Mouse (Mus musculus) embryonic fibroblast, embryonic 13.5 days (primary cell): ENCODE data around the gene Dck. TPM values are rescaled to one million over a fixed set of nuclear protein-coding genes. Genes with fewer than 3 reads are reported as not detected.

Source experiments
- H3K27ac ChIP-seq: 2 replicates; pipeline ENCODE4 v1.5.1; 2012; ENCODE audit warnings: low read length, control low read depth, inconsistent platforms; ENCODE audit not compliant: insufficient read depth
- H3K4me1 ChIP-seq: 2 replicates; pipeline ENCODE4 v1.6.1; 2011; ENCODE audit warnings: low read length; ENCODE audit not compliant: control insufficient read depth, insufficient read depth
- H3K4me3 ChIP-seq: 2 replicates; pipeline ENCODE4 v1.5.1; 2011; ENCODE audit warnings: mild to moderate bottlenecking, control low read depth, low read length; ENCODE audit not compliant: insufficient read depth
- CTCF ChIP-seq: IDR thresholded peaks from 2 replicates; pipeline ENCODE4 v1.5.1; 2011; ENCODE audit warnings: mild to moderate bottlenecking, control low read depth, low read length, moderate library complexity, borderline replicate concordance; ENCODE audit not compliant: insufficient read depth
- POLR2A ChIP-seq: IDR thresholded peaks from 2 replicates; pipeline ENCODE4 v1.6.1; 2011; ENCODE audit warnings: low read depth, mild to moderate bottlenecking, control low read depth, low read length, moderate library complexity
- polyA plus RNA-seq: library from polyadenylated mRNA; stranded (reverse); fragments of >200 nt; gene quantifications from 2 replicates; pipeline ENCODE4 v1.2.4, GENCODE M21; 2011; ENCODE audit warnings: low read depth; ENCODE audit not compliant: missing spikeins, insufficient read length

Dck gene
- polyA plus RNA-seq, 1 experiment = 21.6 TPM

GRCm38 (mm10) chr5:88814552-88814951, 49.8 kb downstream of the Dck start:
- Histone ChIP-seq H3K4me1 (no peaks in the 10 kb centered on the region), H3K4me3 (no peak overlapping the region), H3K27ac (no peak overlapping the region)
- TF ChIP-seq POLR2A (no peak), CTCF (no peak)

GRCm38 (mm10) chr5:88821542-88821941, 56.7 kb downstream of the Dck start:
- Histone ChIP-seq H3K27ac (no peak overlapping the region), H3K4me1 (no peaks in the 10 kb centered on the region), H3K4me3 (no peak overlapping the region)
- TF ChIP-seq POLR2A (no peak), CTCF (no peak)

GRCm38 (mm10) chr5:88824838-88825237, 60.0 kb downstream of the Dck start:
- Histone ChIP-seq H3K27ac (no peak overlapping the region), H3K4me3 (no peak overlapping the region), H3K4me1 (no peaks in the 10 kb centered on the region)
- TF ChIP-seq CTCF (no peak), POLR2A (no peak)

GRCm38 (mm10) chr5:88829835-88830571, 65.2 kb downstream of the Dck start:
- no peak for TF ChIP-seq CTCF
- Histone ChIP-seq H3K4me3 (no peak overlapping the region), H3K27ac (no peak overlapping the region), H3K4me1 (no peaks in the 10 kb centered on the region)

- H3K4me1 ChIP-seq = no peaks in the 10 kb centered on the region
- H3K4me3 ChIP-seq = no peak overlapping the region
- H3K27ac ChIP-seq = no peak overlapping the region
- no peak for TF ChIP-seq POLR2A
- TF ChIP-seq CTCF = no peak
These were observed 66.1 kb downstream of the Dck start for GRCm38 (mm10) chr5:88830880-88831279.

GRCm38 (mm10) chr5:88831935-88832334, 67.1 kb downstream of the Dck start:
- TF ChIP-seq CTCF (no peak), POLR2A (no peak)

More at GRCm38 (mm10) chr5:88831935-88832334, 67.1 kb downstream of the Dck start:
- Histone ChIP-seq H3K4me3 (no peak overlapping the region), H3K4me1 (no peaks in the 10 kb centered on the region), H3K27ac (no peak overlapping the region)

Other genes starting within 250 kb of the Dck start
- gene Jchain, start 237.1 kb upstream of the Dck start, polyA plus RNA-seq = not detected in 2 replicates
- gene Utp3, start 210.5 kb upstream of the Dck start, polyA plus RNA-seq = 53.0 and 55.2 TPM in 2 replicates
- gene Rufy3, start 200.0 kb upstream of the Dck start, polyA plus RNA-seq = 9.4 and 11.3 TPM in 2 replicates
- 83.0 and 102 TPM in 2 replicates for gene Grsf1, start 88.8 kb upstream of the Dck start, polyA plus RNA-seq
- 37.3 and 42.1 TPM in 2 replicates for gene Mob1b, start 44.1 kb upstream of the Dck start, polyA plus RNA-seq
- 6.2 and 6.6 TPM in 2 replicates for gene Slc4a4, start 121.8 kb downstream of the Dck start, polyA plus RNA-seq